Mouse (Mus musculus) C2C12 (cell line): ENCODE measurements around the gene Myo10. TPM values are rescaled to one million over a fixed set of nuclear protein-coding genes. Genes with fewer than 3 reads are reported as not detected.

Experiments used
- H3K27me3 ChIP-seq: one replicate; pipeline ENCODE4 v1.6.1; 2011; ENCODE audit not compliant: control insufficient read depth, insufficient read depth, insufficient read length
- H3K36me3 ChIP-seq: one replicate; pipeline ENCODE4 v1.6.1; 2011; ENCODE audit not compliant: control insufficient read depth, insufficient read depth
- H3K4me3 ChIP-seq: one replicate; pipeline ENCODE4 v1.5.1; 2011; ENCODE audit warnings: mild to moderate bottlenecking, control low read depth; ENCODE audit not compliant: poor library complexity, insufficient read depth, severe bottlenecking
- H3K79me2 ChIP-seq: one replicate; pipeline ENCODE4 v1.6.1; 2011; ENCODE audit not compliant: control insufficient read depth, insufficient read depth
- H3K79me3 ChIP-seq: one replicate; pipeline ENCODE4 v1.6.1; 2011; ENCODE audit warnings: low read depth, control low read depth
- H3ac ChIP-seq: one replicate; pipeline ENCODE3; 2011; ENCODE audit warnings: low read depth; ENCODE audit not compliant: control insufficient read depth, insufficient read length
- CEBPB ChIP-seq: IDR thresholded peaks from one replicate; pipeline ENCODE4 v1.6.1; 2011; ENCODE audit warnings: low read depth, mild to moderate bottlenecking, control low read depth, moderate library complexity
- CTCF ChIP-seq: IDR thresholded peaks from one replicate; pipeline ENCODE4 v1.5.1; 2011; ENCODE audit not compliant: control insufficient read depth, insufficient read depth, insufficient read length
- FOSL1 ChIP-seq: IDR thresholded peaks from one replicate; pipeline ENCODE4 v1.8.0; 2011; ENCODE audit warnings: mild to moderate bottlenecking, low read length; ENCODE audit not compliant: poor library complexity, insufficient read depth, severe bottlenecking
- MAX ChIP-seq: IDR thresholded peaks from one replicate; pipeline ENCODE4 v1.6.1; 2011; ENCODE audit warnings: mild to moderate bottlenecking, control low read depth
- MYOD1 ChIP-seq: IDR thresholded peaks from one replicate; pipeline ENCODE4 v1.6.1; 2011; ENCODE audit warnings: low read depth; ENCODE audit not compliant: control insufficient read depth, insufficient read length
- MYOG ChIP-seq: IDR thresholded peaks from one replicate; pipeline ENCODE4 v1.6.1; 2011; ENCODE audit not compliant: control insufficient read depth, insufficient read length; ENCODE audit errors: extremely low read depth
- USF1 ChIP-seq: IDR thresholded peaks from one replicate; pipeline ENCODE4 v1.6.1; 2011; ENCODE audit warnings: low read depth, mild to moderate bottlenecking, control low read depth, moderate library complexity
- polyA plus RNA-seq: library from polyadenylated mRNA; unstranded; fragments of >200 nt; fragmentation: generic; extraction: Trizol; gene quantifications from one replicate; pipeline ENCODE4 v1.2.1, GENCODE M21; 2012; ENCODE audit warnings: missing spikeins

Myo10 gene
- polyA plus RNA-seq, 1 experiment: 89.8 TPM

GRCm38 (mm10) chr15:25808677-25809460, 186.5 kb downstream of the Myo10 start:
- Histone ChIP-seq H3K36me3 (peaks cover 99% of the 10 kb centered on the region), H3K4me3 (no peak overlapping the region), H3K27me3 (no peaks in the 10 kb centered on the region), H3K79me2 (peaks cover 5% of the 10 kb centered on the region), H3K79me3 (no peaks in the 10 kb centered on the region), H3ac (no peak overlapping the region)
- TF ChIP-seq MYOG (no peak), USF1 (no peak), MYOD1 (no peak), FOSL1 (no peak), CTCF (no peak), MAX (no peak), CEBPB (no peak)

DNA sequence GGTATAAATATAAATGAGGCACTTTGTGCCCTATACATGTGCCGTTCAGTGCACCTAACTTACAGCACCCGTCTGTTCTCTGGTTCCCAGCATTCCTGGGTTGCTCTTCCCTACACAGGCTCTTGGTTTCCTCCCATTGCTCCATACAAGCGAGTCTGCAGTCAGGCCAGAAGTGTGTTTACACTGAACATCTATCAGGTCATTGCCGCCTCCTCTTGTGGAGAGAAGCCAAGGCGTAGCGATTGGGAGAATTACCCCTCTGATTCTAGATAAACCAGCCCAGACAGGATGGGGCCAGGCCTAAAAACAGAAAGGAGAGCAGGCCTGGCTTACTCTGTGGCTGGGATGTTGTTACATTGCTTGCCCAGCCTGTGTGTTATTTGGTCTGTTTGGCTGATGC, 187.3 kb downstream of the Myo10 start:
- TF ChIP-seq MYOG (no peak), USF1 (no peak), CTCF (no peak), MYOD1 (no peak), CEBPB (no peak), FOSL1 (no peak), MAX (no peak)
- H3K4me3 ChIP-seq: no peak overlapping the region
- H3K27me3 ChIP-seq: no peaks in the 10 kb centered on the region
- no peaks in the 10 kb centered on the region for H3K79me3 ChIP-seq
- peaks cover 99% of the 10 kb centered on the region for H3K36me3 ChIP-seq
- H3ac ChIP-seq: no peak overlapping the region
- peaks cover 5% of the 10 kb centered on the region for H3K79me2 ChIP-seq

GRCm38 (mm10) chr15:25811834-25812250, 189.5 kb downstream of the Myo10 start:
- H3K79me2 ChIP-seq: peaks cover 5% of the 10 kb centered on the region
- no peaks in the 10 kb centered on the region for H3K79me3 ChIP-seq
- no peaks in the 10 kb centered on the region for H3K27me3 ChIP-seq
- H3K36me3 ChIP-seq: peaks cover 98% of the 10 kb centered on the region
- H3ac ChIP-seq: no peak overlapping the region
- TF ChIP-seq MYOD1 (no peak), CEBPB (no peak), USF1 (no peak), MAX (no peak), MYOG (no peak), FOSL1 (no peak), CTCF (no peak)
- no peak overlapping the region for H3K4me3 ChIP-seq

DNA sequence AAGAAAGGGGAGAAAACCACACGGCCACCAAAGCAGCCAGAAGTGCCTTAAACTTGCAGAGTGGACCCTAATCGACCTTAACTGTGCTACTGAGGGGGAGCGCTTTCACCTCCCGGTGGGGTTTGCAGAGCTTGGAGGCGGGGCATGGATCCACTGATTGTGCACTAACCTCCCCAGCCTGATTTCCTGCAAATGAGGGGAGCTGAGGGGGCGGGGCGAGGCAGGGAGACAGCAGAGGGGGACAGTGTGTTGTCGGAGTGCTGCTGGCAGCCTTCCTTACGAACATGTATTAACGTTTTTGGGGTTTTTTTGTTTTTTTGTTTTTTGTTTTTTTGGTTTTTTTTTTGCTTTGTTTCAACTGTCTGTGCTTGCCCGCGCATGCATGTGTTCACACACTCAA, 190.2 kb downstream of the Myo10 start:
- Histone ChIP-seq H3K36me3 (peaks cover 92% of the 10 kb centered on the region), H3K79me3 (no peaks in the 10 kb centered on the region), H3K4me3 (no peak overlapping the region), H3ac (no peak overlapping the region), H3K79me2 (peaks cover 5% of the 10 kb centered on the region), H3K27me3 (no peaks in the 10 kb centered on the region)
- TF ChIP-seq FOSL1 (no peak), CTCF (no peak), USF1 (no peak), MAX (no peak), CEBPB (no peak), MYOD1 (no peak), MYOG (no peak)

- no peak overlapping the region for H3K4me3 ChIP-seq
- no peaks in the 10 kb centered on the region for H3K27me3 ChIP-seq
- H3ac ChIP-seq: no peak overlapping the region
- H3K79me3 ChIP-seq: no peaks in the 10 kb centered on the region
- H3K36me3 ChIP-seq: peaks cover 71% of the 10 kb centered on the region
- no peaks in the 10 kb centered on the region for H3K79me2 ChIP-seq
- TF ChIP-seq MYOD1 (no peak), MAX (no peak), CTCF (no peak), MYOG (no peak), CEBPB (no peak), USF1 (no peak), FOSL1 (no peak)
Measured at GRCm38 (mm10) chr15:25814535-25814934, 192.2 kb downstream of the Myo10 start.
